Mouse (Mus musculus) right cerebral cortex, postnatal 25 days (tissue): Measurements from ENCODE around the gene Ldb1.

Experiments
- DNase-seq: peaks from one replicate; pipeline ENCODE4 v3.0.0; 2022

Ldb1 gene

GRCm38 (mm10) chr19:46044271-46044992 is 582 bp downstream of the Ldb1 start, which contains the start of gene Pprc1:
Gene Pprc1 (plus strand): TSS chr19:46044886.
- no peak for DNase-seq

GRCm38 (mm10) chr19:46043380-46043779 is 1.6 kb downstream of the Ldb1 start:
- DNase-seq: no peak

GRCm38 (mm10) chr19:46042476-46043011 is 2.5 kb downstream of the Ldb1 start:
- DNase-seq: peak; percentile 60

- DNase-seq: peak; percentile 62
Measured at GRCm38 (mm10) chr19:46041933-46042475, 3.0 kb downstream of the Ldb1 start.

- no peak for DNase-seq
Measured at GRCm38 (mm10) chr19:46041299-46041932, 3.6 kb downstream of the Ldb1 start.

- no peak for DNase-seq
Measured at GRCm38 (mm10) chr19:46040149-46040902, 4.7 kb downstream of the Ldb1 start.

GRCm38 (mm10) chr19:46039478-46039877 is 5.5 kb downstream of the Ldb1 start:
- peak; percentile 88 for DNase-seq

- DNase-seq: no peak
Measured at GRCm38 (mm10) chr19:46038851-46039260, 6.2 kb downstream of the Ldb1 start.

GRCm38 (mm10) chr19:46037925-46038850 is 6.8 kb downstream of the Ldb1 start:
- no peak for DNase-seq

- no peak for DNase-seq
Measured at GRCm38 (mm10) chr19:46037243-46037924, 7.6 kb downstream of the Ldb1 start.

- no peak for DNase-seq
Measured at GRCm38 (mm10) chr19:46036477-46037242, 8.4 kb downstream of the Ldb1 start.

- no peak for DNase-seq
Measured at GRCm38 (mm10) chr19:46035971-46036370, 9.0 kb downstream of the Ldb1 start.

GRCm38 (mm10) chr19:46033911-46034310 is 11.1 kb downstream of the Ldb1 start:
- DNase-seq: no peak

- DNase-seq: no peak
Measured at GRCm38 (mm10) chr19:46032731-46033510, 12.1 kb downstream of the Ldb1 start.

GRCm38 (mm10) chr19:46031689-46032432 is 13.2 kb downstream of the Ldb1 start:
- no peak for DNase-seq

GRCm38 (mm10) chr19:46030196-46030983 is 14.6 kb downstream of the Ldb1 start:
- no peak for DNase-seq

GRCm38 (mm10) chr19:46029652-46030051 is 15.4 kb downstream of the Ldb1 start:
- DNase-seq: no peak

GRCm38 (mm10) chr19:46028747-46029320 is 16.2 kb downstream of the Ldb1 start:
- no peak for DNase-seq
